Mouse (Mus musculus) midbrain, embryonic 12.5 days (tissue): Measurements from ENCODE around the gene Ptpn11. TPM values are rescaled to one million over a fixed set of nuclear protein-coding genes. Genes with fewer than 3 reads are reported as not detected.

ENCODE experiments used
- ATAC-seq: fragments of 200-750 bp; cut with Nextera tagmentation; 2 replicates; pipeline ENCODE4 v1.8.0; 2017; ENCODE audit warnings: low read depth, moderate TSS enrichment, moderate library complexity; ENCODE audit not compliant: low FRiP score
- H3K27ac ChIP-seq: fragments of 300-500 bp; sonication (generic); replicated peaks from 2 replicates; pipeline ENCODE4 v1.5.1; 2016; ENCODE audit warnings: mild to moderate bottlenecking
- H3K27me3 ChIP-seq: fragments of 300-500 bp; sonication (generic); 2 replicates; pipeline ENCODE4 v1.6.1; 2016; ENCODE audit warnings: mild to moderate bottlenecking
- H3K36me3 ChIP-seq: fragments of 300-500 bp; sonication (generic); 2 replicates; pipeline ENCODE4 v1.6.1; 2016
- H3K4me1 ChIP-seq: fragments of 300-500 bp; sonication (generic); 2 replicates; pipeline ENCODE4 v1.6.1; 2016
- H3K4me2 ChIP-seq: fragments of 300-500 bp; sonication (generic); replicated peaks from 2 replicates; pipeline ENCODE4 v1.6.1; 2016; ENCODE audit warnings: mild to moderate bottlenecking, moderate library complexity
- H3K4me3 ChIP-seq: fragments of 300-500 bp; sonication (generic); 2 replicates; pipeline ENCODE4 v1.5.1; 2016; ENCODE audit warnings: mild to moderate bottlenecking
- H3K9ac ChIP-seq: fragments of 300-500 bp; sonication (generic); replicated peaks from 2 replicates; pipeline ENCODE4 v1.6.1; 2016; ENCODE audit warnings: mild to moderate bottlenecking, moderate library complexity
- H3K9me3 ChIP-seq: fragments of 300-500 bp; sonication (generic); 2 replicates; pipeline ENCODE4 v1.6.1; 2016; ENCODE audit warnings: mild to moderate bottlenecking
- WGBS: fragments of 180-500 bp; shearing (Covaris S2); methylation state at CpG from one replicate; pipeline ENCODE4 v1.1.7; 2016; 5-methylcytosine and 5-hydroxymethylcytosine counted together
- polyA plus RNA-seq: library from polyadenylated mRNA; unstranded; fragments of >200 nt; fragmentation: Nextera tagmentation; extraction: Ambion mirVana; gene quantifications from 2 replicates; pipeline ENCODE4 v1.2.1, GENCODE M21; 2016

Gene Ptpn11
- polyA plus RNA-seq, 1 experiment from 2014 or later = 24.1 TPM

DNA sequence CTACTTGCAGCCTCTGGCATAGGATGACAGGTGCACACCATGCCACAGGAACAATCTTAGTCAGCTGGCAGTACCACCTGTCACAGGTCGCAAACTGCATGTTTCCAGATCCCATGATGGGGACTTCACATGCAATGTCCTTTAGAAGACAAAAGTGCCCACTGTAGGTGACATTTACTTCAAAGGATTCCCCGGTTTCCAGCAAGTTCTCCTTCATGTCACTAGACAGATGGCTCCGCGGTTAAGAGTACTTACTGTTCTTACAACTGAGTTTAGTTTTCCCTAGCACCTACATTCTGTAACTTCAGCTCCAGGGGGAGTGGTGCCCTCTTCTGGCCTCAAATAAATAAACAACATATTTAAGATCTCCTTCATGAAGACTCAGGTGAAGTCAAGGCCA lies 18.4 kb downstream of the Ptpn11 start:
- H3K27ac ChIP-seq = no peak overlapping the region
- no peak overlapping the region for H3K4me2 ChIP-seq
- 89% methylated on average over 4 of the region's 4 CpGs for WGBS
- no peak overlapping the region for H3K4me3 ChIP-seq
- no peak overlapping the region for H3K9ac ChIP-seq
- H3K4me1 ChIP-seq = no peaks in the 10 kb centered on the region
- H3K36me3 ChIP-seq = peaks cover 25% of the 10 kb centered on the region
- H3K27me3 ChIP-seq = no peaks in the 10 kb centered on the region
- ATAC-seq = no peak
- no peaks in the 10 kb centered on the region for H3K9me3 ChIP-seq

DNA sequence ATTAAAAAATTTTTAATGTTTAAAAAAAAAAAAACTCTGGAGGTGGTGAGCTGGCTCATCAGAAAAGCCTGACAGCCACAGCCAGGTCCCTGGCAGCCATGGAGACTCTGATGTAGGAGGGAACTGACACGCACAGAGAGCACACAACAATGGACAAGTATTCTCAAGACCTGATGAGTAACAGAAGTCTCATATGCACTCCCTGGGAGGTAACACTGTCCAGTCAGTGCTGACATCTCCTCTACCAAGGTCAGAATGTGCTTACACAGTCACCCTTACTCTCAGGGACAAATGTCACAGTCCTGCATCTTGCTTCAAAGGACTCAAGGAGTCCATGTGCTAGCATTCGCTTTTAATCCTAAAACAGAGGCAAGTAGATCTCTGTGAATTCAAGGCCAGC lies 21.6 kb downstream of the Ptpn11 start:
- H3K4me2 ChIP-seq = no peak overlapping the region
- no peak overlapping the region for H3K4me3 ChIP-seq
- H3K36me3 ChIP-seq = peaks cover 56% of the 10 kb centered on the region
- H3K27me3 ChIP-seq = no peaks in the 10 kb centered on the region
- 89% methylated on average over 2 of the region's 2 CpGs for WGBS
- H3K27ac ChIP-seq = no peak overlapping the region
- H3K9ac ChIP-seq = no peak overlapping the region
- H3K9me3 ChIP-seq = no peaks in the 10 kb centered on the region
- no peaks in the 10 kb centered on the region for H3K4me1 ChIP-seq
- no peak for ATAC-seq

- no peak overlapping the region for H3K27ac ChIP-seq
- peaks cover 79% of the 10 kb centered on the region for H3K36me3 ChIP-seq
- no peaks in the 10 kb centered on the region for H3K9me3 ChIP-seq
- 98% methylated on average over 6 of the region's 6 CpGs for WGBS
- H3K4me3 ChIP-seq = no peak overlapping the region
- H3K9ac ChIP-seq = no peak overlapping the region
- H3K27me3 ChIP-seq = no peaks in the 10 kb centered on the region
- no peak for ATAC-seq
- no peaks in the 10 kb centered on the region for H3K4me1 ChIP-seq
- no peak overlapping the region for H3K4me2 ChIP-seq
Observed at GRCm38 (mm10) chr5:121166884-121167283, 24.3 kb downstream of the Ptpn11 start.

GRCm38 (mm10) chr5:121162923-121163322 lies 28.3 kb downstream of the Ptpn11 start:
- Histone ChIP-seq H3K27ac (no peak overlapping the region), H3K9me3 (no peaks in the 10 kb centered on the region), H3K9ac (no peak overlapping the region), H3K36me3 (peaks cover 90% of the 10 kb centered on the region), H3K4me1 (no peaks in the 10 kb centered on the region), H3K4me2 (no peak overlapping the region), H3K4me3 (no peak overlapping the region), H3K27me3 (no peaks in the 10 kb centered on the region)
- ATAC-seq = no peak
- 89% methylated on average over 7 of the region's 7 CpGs for WGBS

DNA sequence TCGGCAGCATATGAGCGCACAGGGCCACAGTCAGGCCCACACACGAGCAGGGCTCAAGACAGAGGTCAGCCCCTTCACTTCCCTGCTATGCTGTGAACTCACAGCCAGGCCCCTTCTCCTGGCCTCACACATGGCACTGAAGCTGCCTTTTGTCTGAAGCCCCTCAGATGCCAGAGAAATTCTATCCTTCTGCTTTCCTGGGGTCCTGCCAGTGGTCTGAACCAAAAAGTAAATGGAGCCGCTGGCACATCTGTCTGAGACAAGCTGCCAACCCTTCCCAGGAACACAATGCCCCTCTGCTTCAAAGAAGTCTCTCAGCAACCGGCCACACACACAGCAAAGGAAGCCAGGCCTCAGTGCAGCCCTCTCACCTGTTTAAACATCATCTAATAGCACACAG lies 28.9 kb downstream of the Ptpn11 start:
- Histone ChIP-seq H3K27me3 (no peaks in the 10 kb centered on the region), H3K36me3 (peaks cover 91% of the 10 kb centered on the region), H3K4me1 (no peaks in the 10 kb centered on the region), H3K9ac (no peak overlapping the region), H3K4me2 (no peak overlapping the region), H3K9me3 (no peaks in the 10 kb centered on the region), H3K4me3 (no peak overlapping the region), H3K27ac (no peak overlapping the region)
- WGBS = 87% methylated on average over 5 of the region's 5 CpGs
- ATAC-seq = no peak

GRCm38 (mm10) chr5:121158966-121159365 lies 32.2 kb downstream of the Ptpn11 start:
- WGBS = 89% methylated on average over 7 of the region's 7 CpGs
- ATAC-seq = no peak
- Histone ChIP-seq H3K4me1 (no peaks in the 10 kb centered on the region), H3K27ac (no peak overlapping the region), H3K9me3 (no peaks in the 10 kb centered on the region), H3K4me3 (no peak overlapping the region), H3K36me3 (peaks cover 88% of the 10 kb centered on the region), H3K4me2 (no peak overlapping the region), H3K9ac (no peak overlapping the region), H3K27me3 (no peaks in the 10 kb centered on the region)

- Histone ChIP-seq H3K27ac (no peak overlapping the region), H3K4me2 (no peak overlapping the region), H3K27me3 (no peaks in the 10 kb centered on the region), H3K4me1 (no peaks in the 10 kb centered on the region), H3K4me3 (no peak overlapping the region), H3K9ac (no peak overlapping the region), H3K36me3 (peaks cover 82% of the 10 kb centered on the region), H3K9me3 (no peaks in the 10 kb centered on the region)
- ATAC-seq = no peak
- WGBS = 97% methylated on average over 5 of the region's 5 CpGs
Observed at GRCm38 (mm10) chr5:121157489-121157888, 33.7 kb downstream of the Ptpn11 start.

DNA sequence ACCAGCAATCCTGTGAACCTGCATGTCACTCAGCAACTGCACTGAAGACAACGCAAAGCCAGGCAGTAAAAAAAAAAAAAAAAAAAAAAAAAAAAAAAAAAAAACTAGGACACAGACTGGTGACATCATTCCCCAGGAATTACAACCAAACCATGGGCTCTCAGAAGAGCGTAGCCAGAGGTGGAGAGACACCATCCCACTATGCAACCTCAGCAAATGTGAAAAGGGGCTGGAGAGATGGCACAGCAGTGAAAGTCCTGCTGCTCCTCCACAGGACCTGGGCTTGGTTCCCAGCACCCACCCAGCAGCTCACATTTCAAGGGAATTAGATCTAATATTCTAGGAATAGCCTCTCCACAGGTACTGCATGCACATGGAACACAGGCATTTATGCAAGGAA lies 34.2 kb downstream of the Ptpn11 start:
- Histone ChIP-seq H3K9me3 (no peaks in the 10 kb centered on the region), H3K36me3 (peaks cover 82% of the 10 kb centered on the region), H3K27me3 (no peaks in the 10 kb centered on the region), H3K4me2 (no peak overlapping the region), H3K4me1 (no peaks in the 10 kb centered on the region), H3K9ac (no peak overlapping the region), H3K27ac (no peak overlapping the region), H3K4me3 (no peak overlapping the region)
- ATAC-seq = no peak
- WGBS = 82% methylated on average over 2 of the region's 2 CpGs

DNA sequence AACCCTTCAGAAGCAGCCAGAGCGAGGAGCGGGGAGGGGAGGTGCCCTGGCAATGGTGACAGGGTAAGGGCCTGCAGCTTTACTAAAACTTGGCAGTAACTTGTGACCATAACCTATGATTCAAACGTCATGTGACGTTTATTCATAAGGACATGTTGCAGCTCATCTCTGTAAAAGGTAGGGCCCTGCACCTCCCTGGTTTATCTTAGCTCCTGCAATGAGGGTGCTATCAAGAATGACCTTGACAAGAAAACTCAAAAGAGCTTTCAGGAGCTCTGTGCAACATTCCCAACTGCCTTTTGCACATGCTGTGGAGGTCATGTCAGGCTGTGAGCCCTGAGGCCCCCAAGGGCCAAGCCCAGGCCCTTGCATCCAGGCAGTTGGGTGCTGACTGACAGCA lies 35.1 kb downstream of the Ptpn11 start:
- H3K4me2 ChIP-seq = no peak overlapping the region
- H3K27ac ChIP-seq = no peak overlapping the region
- H3K4me3 ChIP-seq = no peak overlapping the region
- 95% methylated on average over 4 of the region's 4 CpGs for WGBS
- no peak overlapping the region for H3K9ac ChIP-seq
- no peaks in the 10 kb centered on the region for H3K27me3 ChIP-seq
- no peak for ATAC-seq
- H3K9me3 ChIP-seq = no peaks in the 10 kb centered on the region
- H3K36me3 ChIP-seq = peaks cover 78% of the 10 kb centered on the region
- no peaks in the 10 kb centered on the region for H3K4me1 ChIP-seq

GRCm38 (mm10) chr5:121150684-121151083 lies 40.5 kb downstream of the Ptpn11 start:
- no peak overlapping the region for H3K9ac ChIP-seq
- 96% methylated on average over 4 of the region's 4 CpGs for WGBS
- H3K27ac ChIP-seq = no peak overlapping the region
- no peak overlapping the region for H3K4me3 ChIP-seq
- ATAC-seq = no peak
- H3K4me1 ChIP-seq = 0 out of 2 replicates have a peak, but pooled peaks cover 3% of the 10 kb centered on the region
- no peaks in the 10 kb centered on the region for H3K27me3 ChIP-seq
- no peak overlapping the region for H3K4me2 ChIP-seq
- H3K36me3 ChIP-seq = peaks cover 83% of the 10 kb centered on the region
- H3K9me3 ChIP-seq = no peaks in the 10 kb centered on the region

DNA sequence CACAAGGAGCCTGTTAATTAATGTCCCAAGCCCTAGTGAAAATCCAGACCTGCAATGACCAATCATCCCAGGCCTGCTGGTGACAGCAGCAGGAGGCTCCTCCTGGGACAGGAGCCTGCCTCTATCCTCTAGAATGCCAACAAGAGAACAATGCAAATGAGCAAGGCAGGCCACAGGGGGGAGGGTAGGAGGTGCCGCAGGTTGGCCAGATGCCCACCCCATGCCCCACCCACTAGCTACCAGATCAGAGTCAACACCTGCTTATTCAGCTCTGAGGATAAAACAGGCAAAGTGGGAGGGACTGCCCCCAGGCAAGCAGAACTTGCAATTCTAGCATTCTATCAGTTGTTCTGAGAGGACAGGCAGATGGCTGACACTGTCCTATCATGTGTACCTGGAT lies 42.0 kb downstream of the Ptpn11 start:
- Histone ChIP-seq H3K4me3 (no peak overlapping the region), H3K4me1 (0 out of 2 replicates have a peak, but pooled peaks cover 3% of the 10 kb centered on the region), H3K9me3 (no peaks in the 10 kb centered on the region), H3K27ac (no peak overlapping the region), H3K36me3 (peaks cover 85% of the 10 kb centered on the region), H3K4me2 (no peak overlapping the region), H3K27me3 (no peaks in the 10 kb centered on the region), H3K9ac (no peak overlapping the region)
- 81% methylated on average over 1 of the region's 1 CpGs for WGBS
- no peak for ATAC-seq

DNA sequence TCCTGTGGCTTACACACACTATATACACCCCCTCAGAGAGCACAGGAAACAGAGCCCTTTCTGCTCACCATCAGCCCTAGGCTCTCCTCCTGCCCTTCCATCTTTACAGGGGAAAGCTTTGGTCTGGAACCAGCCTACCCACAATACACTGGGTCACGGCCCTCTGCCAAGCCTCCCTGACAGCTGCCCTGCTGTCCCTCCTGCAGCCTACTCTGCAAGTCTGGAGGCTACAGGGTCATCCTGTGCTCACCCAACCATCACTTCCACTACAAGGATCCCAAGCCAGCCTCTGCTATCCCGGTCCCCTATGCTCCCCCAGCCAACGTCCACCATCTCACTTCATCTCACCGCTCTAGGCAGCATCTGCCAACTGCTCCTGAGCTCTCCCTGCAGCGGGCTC lies 44.9 kb downstream of the Ptpn11 start:
- no peaks in the 10 kb centered on the region for H3K9me3 ChIP-seq
- no peak overlapping the region for H3K9ac ChIP-seq
- ATAC-seq = no peak
- peaks cover 10% of the 10 kb centered on the region; the same call in 1 of the 2 replicates for H3K4me1 ChIP-seq
- peaks cover 93% of the 10 kb centered on the region for H3K36me3 ChIP-seq
- H3K4me2 ChIP-seq = no peak overlapping the region
- H3K27me3 ChIP-seq = no peaks in the 10 kb centered on the region
- no peak overlapping the region for H3K27ac ChIP-seq
- no peak overlapping the region for H3K4me3 ChIP-seq
- 94% methylated on average over 5 of the region's 5 CpGs for WGBS

GRCm38 (mm10) chr5:121145609-121146008 lies 45.6 kb downstream of the Ptpn11 start:
- no peak overlapping the region for H3K27ac ChIP-seq
- H3K4me1 ChIP-seq = peaks cover 10% of the 10 kb centered on the region; the same call in 1 of the 2 replicates
- no peak for ATAC-seq
- H3K36me3 ChIP-seq = peaks cover 95% of the 10 kb centered on the region
- H3K9ac ChIP-seq = no peak overlapping the region
- 97% methylated on average over 5 of the region's 5 CpGs for WGBS
- no peak overlapping the region for H3K4me2 ChIP-seq
- no peaks in the 10 kb centered on the region for H3K27me3 ChIP-seq
- no peak overlapping the region for H3K4me3 ChIP-seq
- H3K9me3 ChIP-seq = no peaks in the 10 kb centered on the region
